Mouse (Mus musculus) embryonic facial prominence, embryonic 14.5 days (tissue): ENCODE results near the gene Atrx. TPM values are rescaled to one million over a fixed set of nuclear protein-coding genes. Genes with fewer than 3 reads are reported as not detected.

Source experiments
- ATAC-seq: fragments of 200-750 bp; cut with Nextera tagmentation; 2 replicates; pipeline ENCODE4 v1.8.0; 2017; ENCODE audit warnings: low read depth, moderate number of reproducible peaks, moderate TSS enrichment
- DNase-seq: peaks from one replicate; pipeline ENCODE4 v3.0.0-alpha.2; 2015; ENCODE audit warnings: low spot score
- H3K27ac ChIP-seq: fragments of 300-500 bp; sonication (generic); replicated peaks from 2 replicates; pipeline ENCODE4 v1.5.1; 2014; ENCODE audit warnings: low read depth, mild to moderate bottlenecking, low read length, moderate library complexity
- H3K27me3 ChIP-seq: fragments of 300-500 bp; sonication (generic); replicated peaks from 2 replicates; pipeline ENCODE4 v1.6.1; 2014; ENCODE audit warnings: low read length; ENCODE audit not compliant: control insufficient read depth, insufficient read depth
- H3K36me3 ChIP-seq: fragments of 300-500 bp; sonication (generic); 2 replicates; pipeline ENCODE4 v1.6.1; 2014; ENCODE audit warnings: low read length, mixed read lengths; ENCODE audit not compliant: control insufficient read depth, insufficient read depth
- H3K4me1 ChIP-seq: fragments of 300-500 bp; sonication (generic); 2 replicates; pipeline ENCODE4 v1.6.1; 2014; ENCODE audit warnings: antibody characterized with exemption, low read length; ENCODE audit not compliant: control insufficient read depth, insufficient read depth
- H3K4me2 ChIP-seq: fragments of 300-500 bp; sonication (generic); 2 replicates; pipeline ENCODE4 v1.6.1; 2014; ENCODE audit warnings: low read depth, mild to moderate bottlenecking, low read length, moderate library complexity, mixed read lengths
- H3K4me3 ChIP-seq: fragments of 300-500 bp; sonication (generic); 2 replicates; pipeline ENCODE4 v1.5.1; 2014; ENCODE audit warnings: low read depth, mild to moderate bottlenecking, low read length
- H3K9ac ChIP-seq: fragments of 300-500 bp; sonication (generic); 2 replicates; pipeline ENCODE4 v1.6.1; 2014; ENCODE audit warnings: low read depth, mild to moderate bottlenecking, low read length, moderate library complexity, mixed read lengths
- H3K9me3 ChIP-seq: fragments of 300-500 bp; sonication (generic); 2 replicates; pipeline ENCODE4 v1.6.1; 2016; ENCODE audit warnings: low read length; ENCODE audit not compliant: control insufficient read depth
- WGBS: fragments of 180-500 bp; shearing (Covaris S2); extraction: QIAGEN DNeasy Blood & Tissue Kit; methylation state at CpG from one replicate; pipeline ENCODE4 v1.1.7; 2014; 5-methylcytosine and 5-hydroxymethylcytosine counted together
- polyA plus RNA-seq: library from polyadenylated mRNA; unstranded; fragments of >200 nt; fragmentation: Nextera tagmentation; extraction: Ambion mirVana; gene quantifications from 2 replicates; pipeline ENCODE4 v1.2.1, GENCODE M21; 2014

The Atrx gene
- polyA plus RNA-seq, 1 experiment from 2014 or later, result 124 TPM

DNA sequence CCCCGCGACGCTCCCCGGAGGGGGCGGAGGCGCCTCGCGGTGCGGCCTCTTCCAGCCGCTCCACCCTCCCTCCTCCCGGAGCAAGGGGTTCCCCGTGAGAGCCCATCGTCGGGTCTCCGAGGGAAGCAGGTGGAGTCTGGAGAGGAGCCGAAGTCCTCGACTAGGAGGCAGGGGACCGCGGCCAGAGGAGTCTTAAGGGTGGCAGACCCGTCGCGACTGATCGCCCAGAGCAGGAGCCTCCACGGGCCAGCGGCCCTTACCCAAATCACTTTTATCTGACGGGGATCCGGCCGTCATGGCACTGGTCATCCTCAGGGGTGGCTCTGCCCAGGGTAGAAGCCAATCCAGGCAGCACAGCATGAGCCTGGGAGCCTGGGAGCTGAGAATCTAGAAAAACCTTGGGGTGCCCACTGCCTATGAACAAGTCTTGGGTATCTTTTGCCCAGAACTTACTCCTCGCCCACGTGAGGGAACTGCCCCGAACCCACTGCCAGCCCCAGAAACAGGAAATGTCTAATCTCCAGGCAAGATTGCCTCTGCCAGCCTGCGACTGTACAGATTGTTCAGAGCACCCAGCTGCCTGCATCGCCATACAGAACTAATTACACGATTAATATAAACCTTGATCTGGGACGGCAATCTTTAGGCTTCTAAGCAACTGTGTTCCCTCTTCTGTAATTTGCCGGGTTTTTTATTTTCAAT is 164.0 kb downstream of the Atrx start:
- peak overlapping the region; percentile 61 for H3K9ac ChIP-seq

DNA sequence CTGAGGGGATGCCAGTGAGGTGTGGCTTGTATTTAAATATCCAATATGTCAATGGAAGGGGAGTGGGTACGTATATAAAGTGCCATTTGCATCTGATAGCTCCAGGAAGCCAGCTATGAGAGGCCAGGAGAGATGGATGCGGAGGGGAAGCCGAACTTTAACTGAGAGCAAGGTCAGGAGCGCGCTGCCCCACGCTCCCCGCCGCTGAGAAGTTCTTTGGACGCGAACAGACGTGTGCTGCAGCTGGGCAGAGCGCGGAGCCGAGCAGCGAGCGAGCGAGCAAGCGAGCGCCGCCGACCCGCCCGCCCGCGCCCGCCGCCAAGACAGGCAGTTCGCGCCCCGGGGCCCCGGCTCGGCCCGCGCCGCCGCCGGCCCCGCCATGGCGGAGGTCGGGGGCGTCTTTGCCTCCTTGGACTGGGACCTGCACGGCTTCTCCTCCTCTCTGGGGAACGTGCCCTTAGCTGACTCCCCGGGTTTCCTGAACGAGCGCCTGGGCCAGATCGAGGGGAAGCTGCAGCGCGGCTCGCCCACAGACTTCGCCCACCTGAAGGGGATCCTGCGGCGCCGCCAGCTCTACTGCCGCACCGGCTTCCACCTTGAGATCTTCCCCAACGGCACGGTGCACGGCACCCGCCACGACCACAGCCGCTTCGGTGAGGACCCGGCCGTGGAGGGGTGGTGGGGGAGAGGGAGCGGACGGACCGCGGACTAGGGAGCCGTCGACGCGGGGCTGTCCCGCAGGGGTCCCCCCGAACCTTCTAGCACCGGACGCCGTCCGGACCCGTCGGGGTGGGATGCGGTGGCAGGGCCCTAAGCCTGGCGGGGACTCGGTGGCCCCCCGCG is 164.8 kb downstream of the Atrx start, which contains the start of gene Fgf16:
Gene Fgf16, plus strand, starts transcription at position 118 of the 843 bp plus-strand sequence.
- DNase-seq, result no peak
- H3K4me1 ChIP-seq, result peaks cover 3% of the 10 kb centered on the region; the same call in 1 of the 2 replicates
- H3K9ac ChIP-seq, result peak within 1 kb of the TSS; percentile 61
- no peak within 1 kb of the TSS for H3K27ac ChIP-seq
- WGBS, result 23% methylated on average over 13 of the region's 86 CpGs
- H3K4me2 ChIP-seq, result peak within 1 kb of the TSS; percentile 64
- H3K27me3 ChIP-seq, result peaks cover 51% of the 10 kb centered on the region
- H3K9me3 ChIP-seq, result no peaks in the 10 kb centered on the region
- peak within 1 kb of the TSS; percentile 44 for H3K4me3 ChIP-seq
- H3K36me3 ChIP-seq, result no peaks in the 10 kb centered on the region
- ATAC-seq, result no peak

More for the DNA sequence above, 164.0 kb downstream of the Atrx start:
- DNase-seq (no peak), ATAC-seq (no peak)
- H3K4me3 ChIP-seq, result peak overlapping the region; percentile 44
- no peaks in the 10 kb centered on the region for H3K9me3 ChIP-seq
- H3K4me1 ChIP-seq, result peaks cover 3% of the 10 kb centered on the region; the same call in 1 of the 2 replicates
- H3K27me3 ChIP-seq, result peaks cover 56% of the 10 kb centered on the region
- no peak overlapping the region for H3K27ac ChIP-seq
- no peaks in the 10 kb centered on the region for H3K36me3 ChIP-seq
- 31% methylated on average over 19 of the region's 36 CpGs for WGBS
- peak overlapping the region; percentile 64 for H3K4me2 ChIP-seq

DNA sequence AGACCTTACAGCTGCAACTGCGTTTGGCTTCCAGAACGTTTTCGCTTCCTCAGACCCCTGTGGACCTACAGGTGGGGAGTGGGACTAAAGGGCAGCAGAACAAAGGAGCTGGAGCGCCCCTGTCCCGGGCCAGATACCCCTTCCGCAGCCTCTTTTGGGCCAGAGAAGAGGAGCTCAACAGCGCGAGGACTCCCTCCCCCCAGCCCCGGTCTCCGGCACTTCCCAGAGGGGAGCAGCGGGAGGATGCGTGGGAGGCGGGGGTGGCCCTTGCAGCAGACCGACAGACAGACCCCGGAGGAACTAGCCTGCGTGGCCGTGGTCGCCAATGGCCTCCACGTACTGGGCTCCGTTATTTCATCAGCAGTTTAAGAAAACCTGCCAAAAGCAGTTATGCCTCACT is 165.6 kb downstream of the Atrx start:
- 21% methylated on average over 18 of the region's 20 CpGs for WGBS
- DNase-seq (peak; percentile 11), ATAC-seq (0 out of 2 replicates have a peak, but pooled peaks have one; percentile 17)
- H3K27ac ChIP-seq, result no peak overlapping the region
- peak overlapping the region; percentile 44 for H3K4me3 ChIP-seq
- peaks cover 3% of the 10 kb centered on the region; the same call in 1 of the 2 replicates for H3K4me1 ChIP-seq
- H3K9me3 ChIP-seq, result no peaks in the 10 kb centered on the region
- H3K9ac ChIP-seq, result peak overlapping the region; percentile 61; the same call in 1 of the 2 replicates
- H3K36me3 ChIP-seq, result no peaks in the 10 kb centered on the region
- peaks cover 51% of the 10 kb centered on the region for H3K27me3 ChIP-seq
- peak overlapping the region; percentile 64 for H3K4me2 ChIP-seq

DNA sequence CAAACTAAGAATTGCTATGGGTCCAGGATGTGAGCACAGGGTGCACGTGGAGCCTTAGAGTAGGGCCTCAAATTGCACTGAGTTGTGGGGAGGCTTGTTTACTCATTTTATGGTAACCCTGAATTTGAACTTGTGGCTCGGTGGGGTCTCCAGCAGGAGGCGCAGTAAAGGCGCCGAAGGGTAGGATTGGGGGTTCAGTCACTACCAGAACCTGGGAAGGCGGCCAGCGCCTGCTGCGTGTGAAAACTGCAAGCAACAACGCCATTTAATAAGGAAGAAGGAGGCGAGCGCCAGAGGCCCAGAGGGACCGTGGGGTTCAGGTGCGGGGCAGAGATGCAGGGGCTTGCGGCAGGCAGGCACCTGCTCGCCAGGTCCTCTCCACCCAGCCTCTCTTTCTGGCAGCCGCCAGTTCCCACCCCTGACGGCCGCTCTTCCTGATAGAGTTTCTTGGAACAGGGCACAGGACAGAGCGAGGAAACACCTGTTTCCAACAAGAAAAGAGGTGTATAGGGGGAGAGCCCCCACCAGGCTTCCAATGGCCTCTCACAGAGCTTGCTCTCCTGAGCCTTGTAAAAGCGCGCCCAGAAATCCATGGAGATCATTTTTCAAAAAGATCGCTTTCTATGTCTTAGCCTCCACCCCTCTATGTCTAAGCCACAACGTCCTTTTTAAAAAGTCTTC is 166.2 kb downstream of the Atrx start:
- peak; percentile 17; the same call in 1 of the 2 replicates for ATAC-seq
- H3K4me3 ChIP-seq, result peak overlapping the region; percentile 44
- no peaks in the 10 kb centered on the region for H3K9me3 ChIP-seq
- H3K36me3 ChIP-seq, result no peaks in the 10 kb centered on the region
- H3K9ac ChIP-seq, result peak overlapping the region; percentile 61; the same call in 1 of the 2 replicates
- 19% methylated on average over 15 of the region's 23 CpGs for WGBS
- DNase-seq, result peak; percentile 27
- no peak overlapping the region for H3K27ac ChIP-seq
- peak overlapping the region; percentile 64 for H3K4me2 ChIP-seq
- H3K27me3 ChIP-seq, result peaks cover 51% of the 10 kb centered on the region
- H3K4me1 ChIP-seq, result peaks cover 3% of the 10 kb centered on the region; the same call in 1 of the 2 replicates

Other genes with a start within 250 kb of the Atrx start
- gene Fgf16, start 165.1 kb downstream of the Atrx start, polyA plus RNA-seq, result 0.97 and 1.2 TPM in 2 replicates
- gene Magt1, start 82.5 kb upstream of the Atrx start, polyA plus RNA-seq, result 57.7 and 59.5 TPM in 2 replicates
- 417 and 481 TPM in 2 replicates for gene Cox7b, start 86.3 kb upstream of the Atrx start, polyA plus RNA-seq
- 28.4 and 32.1 TPM in 2 replicates for gene Atp7a, start 97.9 kb upstream of the Atrx start, polyA plus RNA-seq
- 1.3 and 1.4 TPM in 2 replicates for gene Tlr13, start 213.8 kb upstream of the Atrx start, polyA plus RNA-seq